Comparison of ENCODE assay signal across 27 mouse cellular contexts in the genomic region with DNA sequence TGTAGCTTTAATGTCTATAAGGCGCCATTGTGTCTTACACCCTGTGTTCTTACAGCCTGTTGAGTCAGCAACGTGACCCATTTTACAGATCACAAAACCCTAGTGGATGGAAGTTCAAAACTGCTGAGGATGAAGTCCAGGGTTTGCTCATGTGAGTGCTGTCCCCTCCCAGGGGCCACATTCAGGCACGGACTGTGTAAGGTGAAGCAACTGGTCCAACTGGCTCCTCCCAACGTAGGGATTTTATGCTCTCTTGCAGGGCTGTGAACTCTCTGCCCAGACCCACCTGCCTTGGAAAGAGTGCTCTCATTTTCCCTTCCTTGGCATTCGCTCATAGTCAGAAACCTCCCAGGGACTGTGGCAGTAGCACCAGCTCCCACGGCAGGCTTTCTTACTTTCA. TPM values are rescaled to one million over a fixed set of nuclear protein-coding genes. Genes with fewer than 3 reads are reported as not detected.
A peak's percentile ranks its signal among the peaks of the same experiment; 100 is the strongest.
DNase-seq lines count a peak whose midpoint lies in the region; ATAC-seq lines count a peak whose summit lies in the region.
"Had no signal": no experiment of that assay in that cellular context is flagged by ENCODE, and none has a peak within 500 bp of the region (broad histone marks: within the 10 kb centered on the region; RNA-seq: fewer than 3 reads in every experiment).

No protein-coding gene starts in this region.

- peaks cover 37% of the 10 kb centered on the region for H3K4me1 ChIP-seq in embryonic facial prominence, embryonic 13.5 days
- H3K4me1 ChIP-seq in embryonic facial prominence, embryonic 10.5 days, result peaks cover 30% of the 10 kb centered on the region
- peaks cover 20% of the 10 kb centered on the region for H3K4me1 ChIP-seq in embryonic facial prominence, embryonic 14.5 days (ENCODE audit: control insufficient read depth, insufficient read depth, low read length)
- peaks cover 7% of the 10 kb centered on the region; the same call in 1 of the 2 replicates for H3K4me1 ChIP-seq in intestine, embryonic 15.5 days (replicated peaks)
- H3K4me1 ChIP-seq in stomach, embryonic 16.5 days (ENCODE audit: control insufficient read depth, insufficient read depth, low read length), result peaks cover 26% of the 10 kb centered on the region

- H3K27ac ChIP-seq in embryonic facial prominence, embryonic 13.5 days, result peak overlapping the region; percentile 77; the same call in 1 of the 2 replicates
- H3K27ac ChIP-seq in embryonic facial prominence, embryonic 10.5 days (replicated peaks), result no peak overlapping the region; the same call in 1 of the 2 replicates
- peak overlapping the region; percentile 74; the same call in 1 of the 2 replicates for H3K27ac ChIP-seq in embryonic facial prominence, embryonic 14.5 days (replicated peaks; ENCODE audit: low read depth, low read length)
- no peak overlapping the region for H3K27ac ChIP-seq in intestine, embryonic 15.5 days
- peak overlapping the region; percentile 88 for H3K27ac ChIP-seq in stomach, embryonic 16.5 days (ENCODE audit: low read length)
- H3K27ac ChIP-seq: heart, embryonic 10.5 days; hindbrain, embryonic 14.5 days; hindbrain, postnatal 0 days had no signal

- H3K36me3 ChIP-seq in embryonic facial prominence, embryonic 13.5 days, result no peaks in the 10 kb centered on the region
- H3K36me3 ChIP-seq in embryonic facial prominence, embryonic 10.5 days (replicated peaks), result no peaks in the 10 kb centered on the region
- H3K36me3 ChIP-seq in embryonic facial prominence, embryonic 14.5 days (ENCODE audit: control insufficient read depth, insufficient read depth, low read length), result no peaks in the 10 kb centered on the region
- no peaks in the 10 kb centered on the region for H3K36me3 ChIP-seq in intestine, embryonic 15.5 days
- H3K36me3 ChIP-seq in stomach, embryonic 16.5 days (ENCODE audit: control insufficient read depth, insufficient read depth, low read length), result no peaks in the 10 kb centered on the region
- H3K36me3 ChIP-seq: heart, embryonic 10.5 days; heart, embryonic 13.5 days had no signal

- H3K4me3 ChIP-seq in embryonic facial prominence, embryonic 13.5 days, result no peak overlapping the region
- H3K4me3 ChIP-seq in embryonic facial prominence, embryonic 10.5 days, result no peak overlapping the region
- no peak overlapping the region for H3K4me3 ChIP-seq in embryonic facial prominence, embryonic 14.5 days (ENCODE audit: low read depth, low read length)
- no peak overlapping the region for H3K4me3 ChIP-seq in intestine, embryonic 15.5 days (replicated peaks)
- H3K4me3 ChIP-seq in stomach, embryonic 16.5 days (replicated peaks; ENCODE audit: low read length), result no peak overlapping the region
- H3K4me3 ChIP-seq: forebrain, embryonic 13.5 days; heart, embryonic 10.5 days; heart, embryonic 13.5 days had no signal

- no peak overlapping the region for H3K9ac ChIP-seq in embryonic facial prominence, embryonic 13.5 days
- H3K9ac ChIP-seq in embryonic facial prominence, embryonic 14.5 days (ENCODE audit: low read depth, low read length), result no peak overlapping the region
- H3K9ac ChIP-seq in intestine, embryonic 15.5 days, result no peak overlapping the region
- no peak overlapping the region for H3K9ac ChIP-seq in stomach, embryonic 16.5 days (ENCODE audit: low read length)
- H3K9ac ChIP-seq: forebrain, embryonic 13.5 days; heart, embryonic 13.5 days; hindbrain, embryonic 14.5 days had no signal

- H3K27me3 ChIP-seq in embryonic facial prominence, embryonic 13.5 days, result no peaks in the 10 kb centered on the region
- H3K27me3 ChIP-seq in embryonic facial prominence, embryonic 10.5 days (replicated peaks; ENCODE audit: low read depth, poor library complexity, severe bottlenecking), result 0 out of 2 replicates have a peak, but pooled peaks cover 3% of the 10 kb centered on the region
- no peaks in the 10 kb centered on the region for H3K27me3 ChIP-seq in embryonic facial prominence, embryonic 14.5 days (replicated peaks; ENCODE audit: control insufficient read depth, insufficient read depth, low read length)
- no peaks in the 10 kb centered on the region for H3K27me3 ChIP-seq in intestine, embryonic 15.5 days (replicated peaks)
- H3K27me3 ChIP-seq in stomach, embryonic 16.5 days (ENCODE audit: control insufficient read depth, insufficient read depth, low read length), result no peaks in the 10 kb centered on the region
- H3K27me3 ChIP-seq: forebrain, embryonic 13.5 days; heart, embryonic 13.5 days had no signal

- DNase-seq in embryonic facial prominence, embryonic 10.5 days (ENCODE audit: low spot score), result no peak
- no peak for DNase-seq in embryonic facial prominence, embryonic 14.5 days (ENCODE audit: low spot score)
- no peak for DNase-seq in retina, embryonic 14.5 days (ENCODE audit: low spot score)
- no peak for DNase-seq in gastrocnemius, postnatal 10 days
- DNase-seq in right cerebral cortex, adult 2 months (ENCODE audit: low spot score in 2 of 2), result no peak
- DNase-seq: adrenal gland, adult 8-10 months; adrenal gland, postnatal 25 days; cerebellum, adult 11-12 months; cerebellum, adult 8-10 months; cerebellum, postnatal 10 days; cerebellum, postnatal 36 days; embryo, embryonic 11 days; gastrocnemius, postnatal 14 days; heart, adult 18-20 months; heart, postnatal 14 days; heart, postnatal 4 days had no signal

- H3K4me2 ChIP-seq in embryonic facial prominence, embryonic 13.5 days, result no peak overlapping the region
- no peak overlapping the region for H3K4me2 ChIP-seq in embryonic facial prominence, embryonic 14.5 days (ENCODE audit: low read depth, low read length)
- H3K4me2 ChIP-seq in intestine, embryonic 15.5 days (replicated peaks), result no peak overlapping the region
- no peak overlapping the region for H3K4me2 ChIP-seq in stomach, embryonic 16.5 days (ENCODE audit: low read depth, low read length)
- H3K4me2 ChIP-seq: forebrain, embryonic 13.5 days; heart, embryonic 13.5 days; hindbrain, embryonic 14.5 days had no signal

- no peaks in the 10 kb centered on the region for H3K9me3 ChIP-seq in embryonic facial prominence, embryonic 13.5 days
- no peaks in the 10 kb centered on the region for H3K9me3 ChIP-seq in embryonic facial prominence, embryonic 10.5 days
- no peaks in the 10 kb centered on the region for H3K9me3 ChIP-seq in embryonic facial prominence, embryonic 14.5 days (ENCODE audit: control insufficient read depth, low read length)
- H3K9me3 ChIP-seq in intestine, embryonic 15.5 days, result no peaks in the 10 kb centered on the region
- H3K9me3 ChIP-seq in stomach, embryonic 16.5 days (replicated peaks; ENCODE audit: control insufficient read depth, low read length), result no peaks in the 10 kb centered on the region
- H3K9me3 ChIP-seq: forebrain, embryonic 13.5 days; heart, embryonic 10.5 days; heart, embryonic 13.5 days had no signal

- ATAC-seq in embryonic facial prominence, embryonic 13.5 days (ENCODE audit: insufficient number of reproducible peaks, insufficient read depth, low FRiP score, low TSS enrichment, low read depth), result no peak
- ATAC-seq in embryonic facial prominence, embryonic 14.5 days (ENCODE audit: low read depth), result no peak
- peak; percentile 62; the same call in 1 of the 2 replicates for ATAC-seq in intestine, embryonic 15.5 days
- no peak for ATAC-seq in stomach, embryonic 16.5 days (ENCODE audit: insufficient read depth, low FRiP score)
- ATAC-seq: activated CD4-positive, CD25-positive, alpha-beta regulatory T cell, adult 4 months; forebrain, embryonic 13.5 days; forebrain, embryonic 16.5 days; hindbrain, postnatal 0 days; inflammation-experienced regulatory T-cells, adult 6 months had no signal

- WGBS in embryonic facial prominence, embryonic 13.5 days, result 79% methylated on average over 6 of the region's 6 CpGs
- 88% methylated on average over 6 of the region's 6 CpGs for WGBS in embryonic facial prominence, embryonic 10.5 days
- 76% methylated on average over 6 of the region's 6 CpGs for WGBS in embryonic facial prominence, embryonic 14.5 days
- WGBS in intestine, embryonic 15.5 days, result 75% methylated on average over 6 of the region's 6 CpGs
- WGBS in stomach, embryonic 16.5 days, result 81% methylated on average over 6 of the region's 6 CpGs

RNA-seq across cellular contexts. Expression of a gene that starts 53.8 kb away (rescaled TPM):
- polyA plus RNA-seq in embryonic facial prominence, embryonic 13.5 days (2015; fragmentation: Nextera tagmentation; extraction: Ambion mirVana), result 39.4 and 41.5 TPM in 2 replicates
- 33.0 and 33.7 TPM in 2 replicates for polyA plus RNA-seq in embryonic facial prominence, embryonic 10.5 days (2016; fragmentation: Nextera tagmentation; extraction: Ambion mirVana)
- polyA plus RNA-seq in embryonic facial prominence, embryonic 14.5 days (2014; fragmentation: Nextera tagmentation; extraction: Ambion mirVana), result 48.9 and 52.9 TPM in 2 replicates
- polyA plus RNA-seq in intestine, embryonic 15.5 days (2015; fragmentation: Nextera tagmentation; extraction: Ambion mirVana), result 89.3 and 93.6 TPM in 2 replicates
- 128 and 142 TPM in 2 replicates for polyA plus RNA-seq in stomach, embryonic 16.5 days (2015; fragmentation: Nextera tagmentation; extraction: Ambion mirVana)
- 10 to 100 TPM; 28.4 to 33.3 TPM for total RNA-seq in gastrocnemius, postnatal 10 days (2021)

Comparison
In these comparisons a context has a peak if more than half of its experiments do, and no peak if none do; other contexts are left out.
1. H3K27ac ChIP-seq: peak in embryonic facial prominence, embryonic 13.5 days (single experiment), embryonic facial prominence, embryonic 14.5 days (single experiment) and stomach, embryonic 16.5 days (single experiment); none in embryonic facial prominence, embryonic 10.5 days (single experiment) and intestine, embryonic 15.5 days (single experiment).